Mouse (Mus musculus) spleen, adult 2 months (tissue): ENCODE data around the gene Upf3b.

ENCODE experiments used
- CTCF ChIP-seq: fragments of 200-500 bp; IDR thresholded peaks from 2 replicates; pipeline ENCODE4 v1.5.1; 2011; ENCODE audit warnings: mild to moderate bottlenecking, inconsistent platforms; ENCODE audit not compliant: insufficient read depth, insufficient read length, insufficient replicate concordance; ENCODE audit errors: extremely low read depth
- POLR2A ChIP-seq: fragments of 200-500 bp; IDR thresholded peaks from 2 replicates; pipeline ENCODE4 v1.6.1; 2011; ENCODE audit warnings: low read depth, low read length, inconsistent platforms

DNA sequence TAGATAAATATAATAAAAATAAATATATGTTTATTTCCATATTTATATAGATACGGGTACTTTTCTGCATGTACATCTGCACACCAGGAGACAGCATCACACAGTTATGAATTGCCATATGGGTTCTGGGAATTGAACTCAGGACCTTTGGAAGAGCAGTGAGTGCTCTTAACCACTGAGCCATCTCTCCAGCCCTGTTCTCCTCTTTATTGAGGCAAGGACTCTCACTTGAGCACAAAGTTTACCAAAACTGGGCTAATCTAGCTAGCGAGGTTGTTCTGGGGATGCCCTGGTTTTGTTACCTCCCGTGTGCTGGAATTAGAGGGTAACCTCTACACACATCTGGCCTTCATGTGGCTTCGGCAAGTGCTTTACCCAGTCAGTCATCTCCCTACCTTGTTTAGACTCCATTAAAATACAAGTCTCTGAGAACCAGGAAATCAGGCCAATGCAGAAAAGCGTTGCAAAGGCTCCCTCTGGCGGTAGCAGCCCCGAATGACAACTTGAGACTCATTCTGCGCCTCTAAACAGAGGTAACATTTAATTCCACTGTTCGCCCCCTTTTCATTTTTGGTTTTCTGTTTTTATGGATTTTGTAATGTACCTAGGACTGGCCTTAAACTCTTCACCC is 35.7 kb downstream of the Upf3b start:
- TF ChIP-seq POLR2A (no peak), CTCF (peak; percentile 70; the same call in 1 of the 2 replicates)
